Mouse (Mus musculus) thymus, postnatal 14 days (tissue): ENCODE data around the gene Tmem9b.

Source experiments
- DNase-seq: peaks from one replicate; pipeline ENCODE4 v3.0.0; 2021

The Tmem9b gene

DNA sequence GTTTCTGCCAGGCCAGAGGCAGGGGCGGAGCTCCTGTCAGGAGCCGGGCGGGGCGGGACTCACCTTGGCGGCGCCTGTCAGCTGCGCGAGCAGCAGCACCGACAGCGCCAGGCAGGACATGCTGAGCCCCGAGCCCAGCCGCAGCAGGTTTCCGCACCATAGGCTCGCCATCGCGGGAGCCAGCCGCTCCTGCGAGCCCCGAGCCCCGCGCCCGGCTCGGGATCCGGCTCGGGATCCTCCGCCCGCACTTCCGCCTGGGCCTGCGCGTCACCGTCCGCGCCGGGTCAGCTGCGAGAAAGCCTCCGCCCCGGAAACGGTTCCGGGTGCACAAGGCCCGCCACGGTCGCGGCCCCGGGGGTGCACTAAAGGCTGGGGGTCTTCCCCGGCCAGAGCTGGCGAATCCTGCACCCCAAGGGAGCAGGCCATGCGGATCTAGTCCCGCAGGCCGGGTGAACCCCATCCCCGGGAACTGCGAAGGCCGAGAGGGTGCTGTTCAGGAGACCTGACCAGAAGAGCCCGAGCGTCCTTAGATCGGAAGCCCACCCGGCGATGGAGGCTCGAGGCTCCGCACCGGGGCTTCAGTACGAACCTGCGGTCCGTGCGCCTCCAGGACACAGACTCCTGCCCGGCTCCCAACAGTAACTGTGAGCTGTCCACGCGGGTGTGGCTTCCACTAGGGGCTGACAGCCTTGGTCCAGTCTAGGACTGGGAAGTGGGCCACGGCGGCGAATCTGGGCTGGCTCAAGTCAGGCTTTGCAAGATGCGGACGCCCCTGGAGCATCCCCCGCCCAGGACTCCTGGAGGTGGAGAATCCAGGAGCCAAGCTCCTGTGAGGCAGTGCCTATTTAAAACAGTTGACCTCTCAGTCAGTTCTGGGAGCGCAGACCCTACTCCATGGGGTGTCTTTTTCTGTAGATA is at the start of gene Tmem9b:
Tmem9b (minus strand) TSS at position 868 of the 918 bp plus-strand sequence.
- DNase-seq: peak; percentile 87

DNA sequence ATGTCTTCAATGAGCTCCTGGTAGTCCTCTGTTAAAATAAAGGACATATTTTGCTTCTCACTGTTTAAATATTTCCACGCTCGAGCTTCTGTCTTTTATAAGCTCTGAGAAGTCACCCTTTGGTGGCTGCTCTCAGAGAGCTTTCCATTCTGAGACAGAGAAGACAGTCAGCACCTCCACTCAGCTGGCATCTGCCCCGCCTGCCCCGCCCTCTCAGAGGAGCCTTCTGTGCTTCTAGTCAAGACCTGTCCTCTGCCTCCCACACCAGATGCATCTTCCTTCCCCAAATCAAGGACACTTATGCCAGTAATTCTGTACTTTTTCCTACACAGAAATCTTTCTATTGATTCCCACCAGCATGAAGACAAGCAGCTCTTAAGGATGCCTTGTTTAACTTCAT is 48.0 kb upstream of the Tmem9b start:
- no peak for DNase-seq

DNA sequence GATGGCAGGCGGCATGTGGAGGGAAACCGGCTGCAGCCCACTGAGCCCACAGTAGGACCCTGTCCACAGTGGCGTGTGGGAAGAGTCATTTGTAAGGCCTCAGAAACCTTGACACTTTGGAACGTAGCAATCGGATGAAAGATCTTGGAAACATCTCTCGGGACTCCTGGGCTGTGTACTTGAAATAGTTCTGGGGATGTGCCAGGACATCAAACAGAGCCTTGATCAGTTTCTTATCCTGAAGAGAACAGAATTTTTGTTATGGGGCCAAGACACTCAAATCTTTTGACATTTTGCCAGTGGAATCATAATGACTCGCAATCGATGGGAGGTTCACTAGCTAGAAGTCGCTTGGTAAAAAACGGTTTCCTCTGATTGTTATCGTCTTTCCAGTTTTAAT is 46.5 kb upstream of the Tmem9b start:
- no peak for DNase-seq

DNA sequence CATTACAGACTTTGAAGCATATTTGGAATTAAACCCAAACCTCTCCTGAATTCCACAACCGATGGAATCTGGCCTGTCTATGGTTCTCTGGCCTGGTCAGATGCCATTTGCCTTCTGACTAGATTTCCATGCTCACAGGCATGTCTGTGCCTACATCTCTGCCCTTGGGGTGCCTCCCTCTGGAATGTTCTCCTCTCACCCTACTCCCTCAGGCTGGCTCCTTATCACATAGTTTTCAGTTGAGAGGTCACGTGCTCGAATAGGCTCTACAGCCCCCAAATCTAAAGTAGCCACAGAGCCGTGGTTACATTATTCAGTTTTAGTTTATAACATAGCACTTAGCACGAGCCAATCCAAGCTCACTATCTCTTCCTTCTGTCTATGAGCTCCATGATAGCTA is 42.9 kb upstream of the Tmem9b start:
- no peak for DNase-seq

DNA sequence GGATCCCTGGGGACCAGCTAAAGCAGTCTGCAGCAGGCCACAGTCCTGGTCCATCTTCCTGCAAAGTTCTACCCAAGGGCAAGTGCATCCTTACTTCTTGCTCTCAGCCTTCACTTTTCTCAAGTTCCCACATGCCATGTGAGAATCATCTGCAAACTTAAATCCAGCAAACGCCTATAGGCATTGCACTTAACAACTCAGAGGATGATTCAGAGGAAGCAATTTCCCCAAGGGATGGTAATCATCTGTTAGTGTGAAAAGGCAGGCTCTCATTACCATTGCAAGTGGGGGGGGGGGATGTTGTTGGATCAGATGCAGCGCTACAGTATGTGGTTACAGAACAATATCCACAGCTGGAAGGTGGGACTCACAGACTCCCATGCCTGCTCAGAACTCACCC is 41.9 kb upstream of the Tmem9b start:
- no peak for DNase-seq

DNA sequence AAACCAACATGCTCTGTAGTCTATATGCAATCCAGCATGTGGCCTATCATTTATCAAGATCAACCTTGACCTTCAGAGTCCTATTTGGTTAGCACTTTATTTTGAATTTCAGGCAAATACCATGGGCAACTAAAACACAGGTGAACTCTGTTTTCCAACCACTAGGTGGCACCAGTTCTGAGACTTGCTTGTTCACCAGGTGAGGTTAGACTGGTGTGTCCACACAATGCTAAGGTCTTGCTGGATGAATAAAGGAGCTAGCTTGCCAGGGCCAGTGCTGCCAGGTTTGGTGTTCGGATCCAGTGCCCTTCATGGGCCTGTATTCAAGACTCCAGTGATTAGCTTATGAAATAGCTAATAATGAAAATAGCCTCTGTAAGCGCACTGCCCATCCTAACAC is 40.1 kb upstream of the Tmem9b start:
- DNase-seq: peak; percentile 56

DNA sequence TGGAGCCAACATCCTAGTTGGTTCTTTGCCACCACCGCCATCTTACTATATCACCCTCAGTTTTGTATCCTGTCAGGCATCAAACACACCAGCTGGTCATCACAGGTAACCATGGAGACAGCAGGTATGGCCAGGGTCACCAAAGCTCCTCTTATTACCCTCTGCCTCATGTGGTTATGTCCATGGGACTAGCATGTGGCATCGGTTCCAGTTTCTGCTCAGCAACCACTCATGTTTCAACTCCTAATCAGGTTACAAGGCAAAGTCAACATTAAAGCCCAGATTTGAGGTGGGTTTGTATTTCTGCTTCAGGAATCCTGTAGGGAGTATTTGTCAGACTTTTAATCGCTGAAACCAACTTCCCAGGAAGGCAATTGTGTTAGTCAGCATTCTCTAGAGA is 38.1 kb upstream of the Tmem9b start:
- DNase-seq: no peak

DNA sequence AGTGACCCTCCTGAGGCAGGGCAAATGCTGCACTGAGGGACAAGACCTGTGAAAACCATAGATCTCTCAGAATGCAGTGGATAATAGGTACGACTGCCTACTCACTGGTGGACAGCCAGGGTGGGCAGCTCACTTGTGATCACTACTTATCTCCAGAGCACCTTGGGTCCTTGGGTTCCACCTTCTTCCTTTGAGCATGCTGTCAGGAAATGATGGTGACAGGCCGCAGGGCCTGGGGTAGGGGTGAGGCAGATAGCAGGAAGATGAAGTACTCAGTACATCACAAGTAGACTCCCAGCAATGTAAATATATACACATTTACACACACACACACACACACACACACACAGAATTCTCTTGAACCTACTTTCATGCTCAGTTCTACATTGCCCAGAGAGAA is 35.2 kb upstream of the Tmem9b start:
- DNase-seq: no peak

DNA sequence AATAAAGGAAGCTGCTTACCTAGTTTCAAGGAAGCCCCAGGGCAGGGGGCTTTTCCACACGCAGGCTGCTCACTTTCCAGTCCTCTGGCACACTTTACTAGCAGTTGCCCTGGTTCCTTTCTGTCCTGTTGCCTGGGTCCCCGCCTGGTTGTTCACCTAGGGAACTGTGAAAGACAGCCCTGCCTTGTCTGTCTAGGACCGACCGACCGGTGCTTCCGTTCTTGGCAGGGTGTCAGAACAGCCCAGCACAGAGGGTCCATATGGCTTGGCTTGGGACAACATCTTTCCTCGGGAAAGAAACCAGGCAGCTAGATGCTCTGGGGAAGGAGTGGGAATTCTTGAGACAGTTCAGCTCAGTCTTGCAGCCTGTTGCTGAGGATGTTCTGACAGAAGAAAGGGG is 30.6 kb upstream of the Tmem9b start:
- DNase-seq: no peak

DNA sequence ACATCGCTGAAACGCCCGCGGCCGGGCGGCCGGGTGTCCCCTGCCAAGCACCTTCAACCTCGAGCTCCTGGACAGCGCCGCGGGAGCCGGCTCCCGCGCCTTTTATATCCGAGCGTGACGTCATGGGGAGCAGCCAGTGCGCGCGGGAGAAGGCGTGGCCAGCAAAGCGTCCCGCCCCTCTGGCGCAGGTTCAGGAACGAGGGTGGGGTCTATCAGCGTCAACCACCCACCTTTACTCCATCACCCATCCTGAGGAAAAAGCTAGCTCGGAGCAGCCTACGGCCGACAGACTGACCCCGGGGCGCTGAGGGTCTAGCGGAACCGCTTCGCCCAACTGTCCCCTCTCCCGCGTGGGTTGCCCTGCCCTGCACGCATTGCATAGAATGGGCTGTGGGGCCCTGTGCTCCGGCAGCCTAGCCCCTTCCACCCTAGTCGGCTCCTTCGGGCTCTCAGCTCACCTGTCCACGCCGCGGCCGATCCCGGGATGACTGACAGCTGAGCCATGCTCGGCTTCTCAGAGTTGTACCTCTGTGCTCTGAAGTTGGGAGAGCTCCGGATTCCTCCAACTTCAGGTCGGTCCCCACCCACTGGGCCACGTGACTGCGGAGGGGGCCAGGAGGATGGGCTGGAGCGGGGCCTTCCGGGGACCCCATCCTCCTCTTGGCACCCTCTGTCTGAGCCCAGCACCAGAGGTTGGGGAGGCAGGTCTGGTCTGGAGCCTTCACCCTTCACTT is 29.0 kb upstream of the Tmem9b start, which contains the start of gene Nrip3:
Nrip3 (minus strand) TSS at position 556 of the 734 bp plus-strand sequence.
- DNase-seq: peak; percentile 76

DNA sequence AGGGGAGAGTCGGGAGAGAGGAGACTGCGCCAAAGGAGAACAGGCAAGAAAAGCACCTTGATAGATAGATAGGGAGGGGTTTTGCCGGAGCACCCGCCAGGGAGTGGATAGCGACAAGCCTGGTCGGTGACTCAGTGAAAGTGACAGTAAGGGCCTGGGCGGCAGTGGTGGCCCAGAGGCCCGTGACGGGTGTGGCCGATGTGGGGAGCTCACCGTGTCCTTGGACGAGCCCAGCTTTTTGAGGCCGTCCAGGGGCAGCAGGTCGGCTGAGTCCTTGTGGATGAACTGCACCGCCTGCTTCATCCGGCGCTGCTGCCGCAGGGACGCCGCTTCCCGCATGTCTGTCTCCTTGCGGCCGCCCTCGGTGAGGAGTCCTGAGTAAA is 28.4 kb upstream of the Tmem9b start:
- DNase-seq: no peak

DNA sequence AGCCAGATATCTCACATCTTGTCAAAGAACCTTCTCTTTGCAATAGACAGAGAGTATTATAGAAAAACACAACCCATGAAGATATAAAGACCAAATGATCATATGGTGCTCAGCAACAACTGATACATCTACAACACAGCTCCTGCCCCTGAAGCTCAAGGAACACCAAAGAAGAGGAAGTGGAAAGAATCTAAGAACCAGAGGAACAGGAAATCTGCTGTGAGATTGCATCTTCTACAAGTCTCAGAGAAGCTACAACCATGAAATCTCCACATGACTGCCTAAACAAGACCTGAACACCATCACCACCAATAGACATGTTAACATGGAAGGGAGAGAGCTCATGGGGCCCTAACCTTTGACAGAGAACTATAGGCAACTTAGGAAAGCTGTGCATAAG is 19.6 kb upstream of the Tmem9b start:
- no peak for DNase-seq

DNA sequence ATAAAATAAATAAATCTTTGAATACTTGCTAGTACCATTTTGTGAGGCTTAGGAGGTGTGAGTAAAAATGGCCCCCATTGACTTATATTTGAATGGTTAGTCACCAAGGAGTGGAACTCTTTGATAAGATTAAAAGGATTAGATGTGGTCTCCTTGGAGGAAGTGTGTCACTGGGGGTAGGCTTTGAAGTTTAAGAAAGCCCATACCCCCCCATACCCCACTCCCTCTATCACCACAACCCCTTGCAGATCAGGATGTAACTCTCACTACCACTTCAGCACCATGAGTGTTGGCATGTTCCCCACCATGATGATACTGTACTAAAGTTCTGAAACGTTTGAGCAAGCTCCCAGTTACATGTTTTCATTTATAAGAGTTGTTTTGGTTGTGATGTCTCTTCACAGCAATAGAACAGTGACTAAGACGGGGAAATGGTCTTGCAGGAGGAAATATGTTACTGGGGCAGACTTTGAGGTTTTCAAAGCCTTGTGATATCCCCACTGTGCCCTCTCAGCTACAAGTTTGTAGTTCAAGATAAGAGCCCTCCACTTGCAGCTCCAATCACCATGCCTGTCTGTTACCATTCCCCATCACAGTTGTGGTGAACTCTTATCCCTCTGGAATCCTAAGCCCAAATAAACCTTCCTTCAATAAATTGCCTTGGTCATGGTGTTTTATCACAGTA is 16.2 kb upstream of the Tmem9b start:
- DNase-seq: no peak

DNA sequence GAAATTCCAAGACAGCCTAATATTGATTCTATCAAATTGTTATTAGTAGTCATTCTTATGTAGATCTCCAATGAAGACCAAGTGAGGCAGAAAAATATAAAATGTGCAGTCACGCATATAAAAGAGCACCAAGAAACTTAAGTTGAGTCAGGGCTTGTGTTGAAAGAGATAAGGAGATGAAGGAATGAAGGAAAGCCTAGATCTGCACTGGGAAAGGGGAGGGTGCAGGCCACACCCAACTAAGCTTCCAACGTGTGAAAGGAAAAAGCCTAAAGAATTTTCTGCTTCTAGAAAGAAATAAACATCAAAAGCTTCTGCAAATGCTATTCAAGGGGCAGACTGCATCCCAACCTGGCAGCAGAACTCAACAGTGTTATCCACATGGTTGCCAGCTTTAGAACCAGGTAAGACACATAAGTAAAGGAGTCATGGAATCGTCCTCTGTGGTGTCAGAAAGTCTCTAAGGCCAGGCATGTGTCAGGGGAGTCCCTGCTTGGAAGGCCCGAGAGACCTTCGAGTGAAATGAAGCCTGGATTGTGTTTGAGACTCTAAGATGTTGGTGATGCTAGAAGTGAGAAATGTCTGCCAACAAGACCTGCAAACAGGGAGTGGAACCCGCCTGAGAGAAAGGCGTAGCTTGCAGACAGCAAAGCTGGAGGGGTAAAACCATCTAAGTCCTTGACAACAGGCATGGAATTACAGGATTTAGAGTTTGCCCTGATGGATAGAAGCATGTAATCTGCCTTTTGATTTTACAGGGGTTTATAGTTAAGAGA is 15.1 kb upstream of the Tmem9b start:
- no peak for DNase-seq

DNA sequence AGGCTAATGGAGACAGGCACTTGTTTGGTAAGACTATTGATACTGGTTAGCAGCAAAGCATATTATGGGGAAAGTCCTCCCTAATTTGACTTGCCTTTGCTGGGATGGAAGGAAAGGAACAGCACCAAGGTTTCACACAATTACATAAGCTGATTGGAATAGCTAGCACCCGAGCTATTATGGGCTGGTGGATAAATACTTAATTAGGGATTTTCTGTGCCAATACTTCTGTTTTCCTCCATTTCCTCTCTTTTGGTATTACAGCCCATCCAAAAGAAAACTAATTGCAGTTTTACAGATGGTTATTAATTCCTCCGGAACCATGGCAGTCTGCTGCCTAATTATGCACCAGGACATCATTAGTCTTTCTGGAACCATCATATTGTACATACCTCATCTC is 11.3 kb upstream of the Tmem9b start:
- no peak for DNase-seq

DNA sequence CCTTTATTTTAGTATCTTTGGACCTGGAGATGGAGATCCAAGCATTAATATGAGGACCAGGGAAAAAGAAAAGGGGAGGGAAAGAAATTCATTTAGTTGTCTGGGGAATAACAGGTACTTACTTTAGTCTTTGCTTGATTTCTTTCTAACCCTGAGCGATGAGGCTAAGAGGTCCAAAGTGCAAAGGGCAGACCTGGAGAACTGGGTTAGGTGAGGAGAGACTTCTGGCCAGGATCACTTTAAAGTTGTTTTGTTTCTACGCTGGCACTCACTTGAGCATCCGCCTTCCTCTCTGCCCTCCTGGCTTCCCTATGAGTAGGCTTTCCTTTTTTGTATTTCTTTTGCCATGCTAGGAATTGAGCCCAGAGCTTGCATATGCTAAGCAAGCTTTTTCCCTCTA is 3.6 kb upstream of the Tmem9b start:
- no peak for DNase-seq

DNA sequence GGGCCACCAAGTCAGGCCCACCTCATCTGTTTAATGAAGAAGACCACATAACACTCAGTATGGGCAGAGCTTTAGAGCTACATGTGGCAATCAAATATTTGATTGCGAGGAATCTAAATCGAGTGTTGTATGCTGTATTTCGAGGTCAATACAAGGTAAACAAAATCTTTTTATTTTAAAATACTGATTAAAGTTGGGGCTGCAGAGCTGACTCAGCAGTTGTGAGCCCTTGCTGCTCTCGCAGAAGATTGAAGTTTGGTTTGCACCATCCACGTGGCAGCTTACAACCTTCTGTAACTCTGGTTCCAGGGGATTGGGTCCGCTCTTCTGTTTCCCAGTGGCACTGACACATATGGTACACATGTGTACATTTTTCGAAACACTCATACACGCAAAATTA is 1.4 kb upstream of the Tmem9b start:
- no peak for DNase-seq

DNA sequence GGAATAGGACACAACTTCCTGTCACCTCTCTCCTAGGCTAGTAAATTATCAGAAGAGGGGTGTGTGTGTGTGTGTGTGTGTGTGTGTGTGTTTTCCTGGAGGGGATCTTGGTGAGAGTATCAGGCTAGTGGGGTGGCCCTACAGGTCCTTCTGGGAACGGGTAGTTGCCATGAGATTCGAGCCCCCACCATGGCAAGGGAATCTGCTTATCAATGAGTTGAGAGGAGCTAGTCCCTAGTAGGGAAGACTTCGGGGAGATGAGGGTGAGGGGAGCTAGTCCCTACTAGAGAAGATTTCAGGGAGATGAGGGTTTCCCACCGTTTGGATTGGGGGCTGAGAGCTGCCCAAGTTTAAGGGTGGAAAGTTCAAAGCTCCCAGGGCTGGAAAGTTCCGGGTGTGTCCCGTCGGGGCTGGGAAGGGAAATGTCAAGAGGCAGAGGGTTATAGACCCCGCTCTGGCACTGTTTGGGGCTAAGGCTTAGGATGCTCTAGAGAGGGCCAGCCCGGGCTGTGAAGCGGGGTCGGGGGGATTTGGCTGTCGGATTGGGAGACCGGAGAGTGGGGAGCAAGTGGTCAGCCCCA is 1.2 kb downstream of the Tmem9b start:
- no peak for DNase-seq

DNA sequence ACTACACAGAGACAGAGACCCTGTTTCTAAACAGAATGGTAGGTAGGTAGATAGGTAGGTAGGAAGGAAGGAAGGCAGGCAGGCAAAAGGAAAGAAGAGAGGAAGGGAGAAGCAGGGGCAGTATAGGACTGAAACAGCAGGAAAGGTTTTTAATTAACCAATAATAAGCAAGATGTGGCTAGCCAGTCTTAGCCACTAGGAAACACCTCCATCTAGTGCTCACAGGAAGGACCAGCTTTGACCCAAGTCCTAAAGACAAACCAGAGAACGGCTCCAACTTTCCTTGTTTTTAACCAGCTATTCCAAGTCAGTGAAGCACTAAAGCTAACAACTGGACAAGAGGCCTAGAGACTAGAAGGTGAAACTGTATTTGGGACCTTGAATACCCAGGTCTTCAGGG is 4.9 kb downstream of the Tmem9b start:
- no peak for DNase-seq

DNA sequence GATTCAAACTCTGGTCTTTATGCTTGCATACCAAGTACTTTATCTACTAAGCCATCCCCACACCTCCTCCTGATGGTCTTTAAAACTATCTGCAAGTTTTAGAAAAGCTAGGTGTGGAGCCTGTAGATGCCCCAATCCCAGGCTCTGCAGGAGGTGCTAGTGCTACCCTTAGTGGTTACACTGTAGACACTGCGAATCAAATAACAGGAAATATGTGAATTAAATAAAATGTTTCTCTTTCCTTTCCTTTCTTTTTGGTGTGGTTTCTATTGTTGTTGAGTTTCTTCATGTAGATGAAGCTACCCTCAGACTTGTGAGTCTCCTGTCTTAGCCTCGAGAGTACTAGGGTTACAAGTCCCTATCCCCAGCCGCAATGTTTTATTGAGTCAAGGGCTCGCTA is 11.0 kb downstream of the Tmem9b start:
- no peak for DNase-seq

DNA sequence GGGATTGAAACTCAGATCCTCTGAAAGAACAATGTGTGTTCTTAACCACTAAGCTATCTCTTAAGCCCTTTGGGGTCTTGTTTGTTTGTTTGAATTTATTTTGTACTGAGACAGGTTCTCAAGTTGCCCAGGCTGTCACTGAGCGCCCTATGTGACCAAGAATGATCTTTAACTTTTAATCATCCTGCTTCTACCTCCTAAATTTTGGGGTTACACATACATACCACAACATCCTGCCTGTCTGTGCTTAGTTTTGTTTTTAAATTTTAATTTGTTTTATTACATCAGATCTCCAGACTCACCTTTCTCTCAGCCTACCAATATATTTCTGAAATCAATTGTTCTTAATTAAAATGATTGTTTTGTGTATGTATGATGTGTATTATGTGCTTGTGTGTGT is 11.6 kb downstream of the Tmem9b start:
- no peak for DNase-seq

DNA sequence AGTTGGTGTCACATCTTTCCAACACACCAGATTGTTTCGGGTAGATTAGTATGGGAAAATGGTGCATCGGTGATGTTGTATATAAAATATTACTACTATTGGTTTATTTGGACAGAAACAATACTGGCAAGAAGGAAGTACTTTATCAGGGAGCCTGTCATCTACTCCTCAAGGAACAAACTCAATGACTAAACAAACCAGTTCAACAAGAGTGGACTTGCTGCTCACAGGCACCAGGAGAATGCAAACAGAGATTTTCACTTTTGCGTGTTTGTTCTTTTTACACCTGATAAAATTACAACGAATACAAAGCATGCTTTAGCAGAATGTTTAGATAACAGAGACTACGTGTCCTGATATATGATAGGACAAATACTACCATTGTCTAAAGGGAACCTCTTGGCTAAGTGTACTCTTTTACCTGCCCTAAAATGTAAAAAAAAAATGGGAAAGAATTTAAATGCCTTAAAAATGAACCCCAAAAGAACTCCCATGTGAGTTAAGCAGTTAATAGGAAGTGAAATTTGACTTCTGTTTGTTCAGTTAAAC is 12.8 kb downstream of the Tmem9b start:
- DNase-seq: no peak
